Mouse (Mus musculus): ENCODE results near the gene Asb1. TPM values are rescaled to one million over a fixed set of nuclear protein-coding genes. Genes with fewer than 3 reads are reported as not detected.

The Asb1 gene
- polyA plus RNA-seq, 1 experiment from 2014 or later = 4.7 TPM

- H3K27me3 ChIP-seq = no peaks in the 10 kb centered on the region
- no peak for ATAC-seq (ENCODE audit: insufficient number of reproducible peaks, low FRiP score, low TSS enrichment, low read depth)
- H3K4me2 ChIP-seq (replicated peaks) = no peak overlapping the region
- H3K9ac ChIP-seq = no peak overlapping the region
- no peaks in the 10 kb centered on the region for H3K36me3 ChIP-seq
- WGBS = 76% methylated on average over 7 of the region's 7 CpGs
- no peak overlapping the region for H3K27ac ChIP-seq (replicated peaks)
- H3K4me3 ChIP-seq (replicated peaks) = no peak overlapping the region
- no peaks in the 10 kb centered on the region for H3K9me3 ChIP-seq (replicated peaks)
- H3K4me1 ChIP-seq = no peaks in the 10 kb centered on the region
Observed at GRCm38 (mm10) chr1:91577883-91578517, 37.7 kb downstream of the Asb1 start.

GRCm38 (mm10) chr1:91580503-91580902, 40.2 kb downstream of the Asb1 start:
- H3K4me2 ChIP-seq (replicated peaks) = no peak overlapping the region
- H3K4me1 ChIP-seq = 0 out of 2 replicates have a peak, but pooled peaks cover 4% of the 10 kb centered on the region
- no peak for ATAC-seq (ENCODE audit: insufficient number of reproducible peaks, low FRiP score, low TSS enrichment, low read depth)
- no peak overlapping the region for H3K9ac ChIP-seq
- H3K27me3 ChIP-seq = no peaks in the 10 kb centered on the region
- WGBS = 89% methylated on average over 2 of the region's 2 CpGs
- no peaks in the 10 kb centered on the region for H3K36me3 ChIP-seq
- H3K4me3 ChIP-seq (replicated peaks) = no peak overlapping the region
- H3K9me3 ChIP-seq (replicated peaks) = no peaks in the 10 kb centered on the region
- no peak overlapping the region for H3K27ac ChIP-seq (replicated peaks)

DNA sequence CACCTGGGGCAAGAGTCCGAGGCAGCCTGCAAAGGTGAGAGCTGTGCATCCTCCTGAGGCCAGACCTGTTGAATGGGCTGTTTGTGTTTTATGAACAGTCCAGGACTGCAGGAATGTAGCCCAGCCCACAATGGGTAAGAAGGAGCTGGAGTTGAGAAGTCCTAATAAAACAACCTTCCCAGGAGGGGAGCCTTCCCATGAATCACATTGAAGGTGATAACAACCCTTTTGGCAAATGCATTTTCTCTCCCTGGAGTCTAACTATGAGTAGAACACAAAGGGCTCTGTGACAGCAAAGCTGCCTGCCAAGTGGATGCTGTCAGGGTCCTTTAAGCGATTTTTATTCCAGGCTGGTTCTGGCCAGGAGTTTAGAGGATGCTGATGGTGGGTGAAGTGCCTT, 40.9 kb downstream of the Asb1 start:
- H3K4me3 ChIP-seq (replicated peaks) = no peak overlapping the region
- 0 out of 2 replicates have a peak, but pooled peaks cover 7% of the 10 kb centered on the region for H3K4me1 ChIP-seq
- no peak for ATAC-seq (ENCODE audit: insufficient number of reproducible peaks, low FRiP score, low TSS enrichment, low read depth)
- no peaks in the 10 kb centered on the region for H3K9me3 ChIP-seq (replicated peaks)
- no peaks in the 10 kb centered on the region for H3K36me3 ChIP-seq
- no peak overlapping the region for H3K27ac ChIP-seq (replicated peaks)
- no peaks in the 10 kb centered on the region for H3K27me3 ChIP-seq
- no peak overlapping the region for H3K4me2 ChIP-seq (replicated peaks)
- WGBS = 78% methylated on average over 2 of the region's 2 CpGs
- H3K9ac ChIP-seq = no peak overlapping the region

- ATAC-seq (ENCODE audit: insufficient number of reproducible peaks, low FRiP score, low TSS enrichment, low read depth) = no peak
- Histone ChIP-seq H3K4me2 (replicated peaks) (no peak overlapping the region), H3K36me3 (no peaks in the 10 kb centered on the region), H3K9ac (no peak overlapping the region), H3K9me3 (replicated peaks) (no peaks in the 10 kb centered on the region), H3K27me3 (no peaks in the 10 kb centered on the region), H3K4me1 (0 out of 2 replicates have a peak, but pooled peaks cover 7% of the 10 kb centered on the region), H3K4me3 (replicated peaks) (no peak overlapping the region), H3K27ac (replicated peaks) (no peak overlapping the region)
- 71% methylated on average over 17 of the region's 17 CpGs for WGBS
Observed at GRCm38 (mm10) chr1:91584969-91585835, 44.9 kb downstream of the Asb1 start.

GRCm38 (mm10) chr1:91589738-91590137, 49.4 kb downstream of the Asb1 start:
- WGBS = 53% methylated on average over 6 of the region's 6 CpGs
- Histone ChIP-seq H3K27ac (replicated peaks) (no peak overlapping the region), H3K36me3 (no peaks in the 10 kb centered on the region), H3K9ac (no peak overlapping the region), H3K27me3 (no peaks in the 10 kb centered on the region), H3K4me2 (replicated peaks) (no peak overlapping the region), H3K4me3 (replicated peaks) (no peak overlapping the region), H3K9me3 (replicated peaks) (no peaks in the 10 kb centered on the region), H3K4me1 (0 out of 2 replicates have a peak, but pooled peaks cover 7% of the 10 kb centered on the region)
- no peak for ATAC-seq (ENCODE audit: insufficient number of reproducible peaks, low FRiP score, low TSS enrichment, low read depth)

DNA sequence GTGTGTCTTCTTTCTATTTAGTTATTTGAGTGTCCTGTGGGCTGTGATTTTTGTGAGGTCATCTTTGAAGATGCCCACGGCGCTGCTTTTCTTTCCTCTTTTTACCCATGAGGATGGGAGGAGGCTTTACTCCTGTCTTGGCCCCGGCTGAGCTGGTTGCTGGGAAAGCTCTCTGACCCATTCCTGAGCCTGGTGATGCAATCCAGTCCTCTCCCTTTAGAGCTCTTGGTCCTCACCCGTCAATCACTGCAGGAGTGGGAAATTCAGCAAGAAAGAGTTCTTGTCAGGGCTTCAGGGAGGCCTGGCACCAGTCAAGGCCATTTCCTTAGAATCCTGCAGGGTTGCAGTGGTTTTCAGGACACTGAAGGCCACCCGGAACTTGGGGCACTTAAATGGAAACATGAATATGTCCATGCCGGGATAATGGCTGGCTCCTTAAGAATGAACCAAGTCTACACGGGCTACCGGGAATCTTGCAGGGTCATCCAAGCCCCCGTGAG, 55.2 kb downstream of the Asb1 start:
- H3K4me2 ChIP-seq (replicated peaks) = no peak overlapping the region

DNA sequence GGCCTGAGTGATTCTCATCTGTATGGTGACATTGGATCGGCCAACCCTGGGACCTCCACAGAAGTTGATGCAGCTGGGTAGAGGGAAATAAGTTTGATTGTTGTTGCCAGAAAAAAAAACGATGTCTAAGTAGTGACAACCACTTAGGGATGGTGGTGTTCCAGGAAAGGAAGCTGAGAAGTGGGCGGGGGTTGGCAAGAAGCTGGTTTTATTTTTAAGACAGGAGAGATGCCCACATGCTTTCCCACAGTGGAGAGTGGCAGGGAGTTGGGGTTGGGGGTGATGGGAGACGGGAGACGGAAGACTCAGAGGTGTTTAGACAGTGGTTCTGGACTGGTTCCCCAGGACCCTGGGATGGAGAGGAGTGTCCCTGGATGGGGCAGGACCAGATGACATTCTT, 57.3 kb downstream of the Asb1 start:
- H3K4me3 ChIP-seq (replicated peaks) = no peak overlapping the region
- ATAC-seq (ENCODE audit: insufficient number of reproducible peaks, low FRiP score, low TSS enrichment, low read depth) = no peak
- H3K9me3 ChIP-seq (replicated peaks) = no peaks in the 10 kb centered on the region
- peaks cover 37% of the 10 kb centered on the region for H3K4me1 ChIP-seq
- no peak overlapping the region for H3K4me2 ChIP-seq (replicated peaks)
- 0 out of 2 replicates have a peak overlapping the region, but pooled peaks have one; percentile 22 for H3K27ac ChIP-seq (replicated peaks)
- WGBS = 78% methylated on average over 5 of the region's 5 CpGs
- no peaks in the 10 kb centered on the region for H3K36me3 ChIP-seq
- H3K27me3 ChIP-seq = no peaks in the 10 kb centered on the region
- no peak overlapping the region for H3K9ac ChIP-seq

More for the DNA sequence above, 55.2 kb downstream of the Asb1 start:
- WGBS = 74% methylated on average over 9 of the region's 9 CpGs
- Histone ChIP-seq H3K4me1 (peaks cover 27% of the 10 kb centered on the region), H3K27ac (replicated peaks) (no peak overlapping the region), H3K9ac (no peak overlapping the region), H3K27me3 (no peaks in the 10 kb centered on the region), H3K9me3 (replicated peaks) (no peaks in the 10 kb centered on the region), H3K36me3 (no peaks in the 10 kb centered on the region), H3K4me3 (replicated peaks) (no peak overlapping the region)
- ATAC-seq (ENCODE audit: insufficient number of reproducible peaks, low FRiP score, low TSS enrichment, low read depth) = no peak

GRCm38 (mm10) chr1:91600671-91601361, 60.5 kb downstream of the Asb1 start:
- Histone ChIP-seq H3K27me3 (no peaks in the 10 kb centered on the region), H3K9me3 (replicated peaks) (no peaks in the 10 kb centered on the region), H3K9ac (no peak overlapping the region), H3K4me3 (replicated peaks) (no peak overlapping the region), H3K4me1 (peaks cover 45% of the 10 kb centered on the region), H3K27ac (replicated peaks) (peak overlapping the region; percentile 66), H3K4me2 (replicated peaks) (0 out of 2 replicates have a peak overlapping the region, but pooled peaks have one; percentile 1), H3K36me3 (no peaks in the 10 kb centered on the region)
- WGBS = 12% methylated on average over 9 of the region's 9 CpGs
- ATAC-seq (ENCODE audit: insufficient number of reproducible peaks, low FRiP score, low TSS enrichment, low read depth) = peak; percentile 80

DNA sequence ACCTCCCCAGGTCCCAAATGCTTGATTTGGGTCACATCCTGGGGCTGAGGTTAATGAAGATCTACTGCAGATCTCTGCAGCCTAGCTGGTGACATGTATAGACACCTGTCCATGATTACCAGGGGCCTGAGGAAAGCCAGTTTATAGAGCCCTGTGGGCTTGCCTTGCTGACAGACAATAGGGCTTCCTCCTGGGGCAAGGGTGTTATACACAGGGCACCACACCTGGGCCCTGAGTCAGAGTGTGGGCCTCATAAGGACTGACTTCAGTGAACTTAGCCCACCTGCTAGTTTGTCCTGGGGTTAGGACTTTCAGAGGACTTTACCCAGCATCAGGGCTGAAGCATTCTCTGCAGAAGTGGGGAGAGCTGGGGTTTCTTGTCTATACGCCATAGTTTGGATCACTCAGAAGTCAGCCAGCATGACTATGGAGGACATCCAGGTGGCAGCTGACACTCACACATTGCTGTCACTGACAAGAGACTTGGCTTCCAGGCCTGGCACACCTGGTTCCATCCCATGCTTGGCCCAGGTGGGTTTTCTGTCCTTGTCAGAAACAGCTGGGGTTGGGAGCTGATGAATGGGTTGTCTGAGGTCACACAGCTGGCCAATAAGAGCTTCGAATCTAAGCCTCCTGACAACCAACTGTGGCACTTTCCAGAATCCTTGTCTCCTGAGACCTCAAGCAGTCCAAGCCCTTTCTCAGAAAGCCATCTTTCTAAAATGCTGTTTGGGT, 61.2 kb downstream of the Asb1 start:
- H3K4me1 ChIP-seq = peaks cover 47% of the 10 kb centered on the region
- no peak overlapping the region for H3K4me2 ChIP-seq (replicated peaks)
- no peaks in the 10 kb centered on the region for H3K9me3 ChIP-seq (replicated peaks)
- no peak overlapping the region for H3K4me3 ChIP-seq (replicated peaks)
- no peak for ATAC-seq (ENCODE audit: insufficient number of reproducible peaks, low FRiP score, low TSS enrichment, low read depth)
- H3K36me3 ChIP-seq = no peaks in the 10 kb centered on the region
- no peaks in the 10 kb centered on the region for H3K27me3 ChIP-seq
- 74% methylated on average over 2 of the region's 2 CpGs for WGBS
- H3K27ac ChIP-seq (replicated peaks) = 0 out of 2 replicates have a peak overlapping the region, but pooled peaks have one; percentile 11
- no peak overlapping the region for H3K9ac ChIP-seq

DNA sequence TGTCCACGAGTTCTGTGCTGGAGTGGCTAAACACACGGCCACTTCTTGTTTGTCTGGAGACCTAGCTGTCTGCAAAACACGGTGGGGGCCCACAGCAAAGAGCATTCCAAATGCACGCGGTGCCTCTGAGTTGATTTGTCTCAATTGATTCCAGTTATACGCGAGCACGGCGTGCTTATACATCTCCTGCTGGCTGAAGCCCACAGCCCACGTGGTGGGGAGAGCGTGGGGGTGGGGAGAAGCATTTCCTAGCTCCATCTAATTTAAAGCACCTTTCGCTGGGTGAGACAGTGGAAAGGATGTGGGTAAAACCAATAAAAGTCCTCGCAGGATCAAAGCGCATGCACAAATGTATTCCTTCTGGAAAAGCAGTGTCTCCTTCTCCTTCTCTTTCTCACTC, 65.3 kb downstream of the Asb1 start:
- no peak for ATAC-seq (ENCODE audit: insufficient number of reproducible peaks, low FRiP score, low TSS enrichment, low read depth)
- peaks cover 29% of the 10 kb centered on the region for H3K4me1 ChIP-seq
- H3K36me3 ChIP-seq = no peaks in the 10 kb centered on the region
- no peak overlapping the region for H3K4me3 ChIP-seq (replicated peaks)
- no peaks in the 10 kb centered on the region for H3K9me3 ChIP-seq (replicated peaks)
- H3K9ac ChIP-seq = no peak overlapping the region
- peak overlapping the region; percentile 40; the same call in 1 of the 2 replicates for H3K27ac ChIP-seq (replicated peaks)
- 30% methylated on average over 14 of the region's 14 CpGs for WGBS
- no peak overlapping the region for H3K4me2 ChIP-seq (replicated peaks)
- H3K27me3 ChIP-seq = no peaks in the 10 kb centered on the region

Data from embryonic facial prominence, embryonic 15.5 days (tissue).